Mouse (Mus musculus) myocyte (in vitro differentiated cells): ENCODE measurements at regions not wholly inside any gene's neighbourhood (a gene's known extent, or its start where the extent isn't known, plus 50 kb on each side); places are given as distances from the start of the nearest gene placed in this dataset.

Experiments used
- CEBPB ChIP-seq: IDR thresholded peaks from 2 replicates; pipeline ENCODE4 v1.6.1; 2011; ENCODE audit warnings: mild to moderate bottlenecking, moderate library complexity; ENCODE audit not compliant: poor library complexity, insufficient read depth, severe bottlenecking
- E2F4 ChIP-seq: IDR thresholded peaks from one replicate; pipeline ENCODE4 v1.6.1; 2011; ENCODE audit warnings: mild to moderate bottlenecking, control low read depth, moderate library complexity; ENCODE audit not compliant: insufficient read depth
- MAX ChIP-seq: IDR thresholded peaks from one replicate; pipeline ENCODE4 v1.6.1; 2011; ENCODE audit warnings: low read depth, mild to moderate bottlenecking, control low read depth
- MYOD1 ChIP-seq, 3 experiments: IDR thresholded peaks; one replicate each; pipeline ENCODE4 v1.6.1; 2011; ENCODE audit warnings: control low read depth in 2 of 3, low read depth in 2 of 3, mild to moderate bottlenecking in 2 of 3, moderate library complexity in 1 of 3; ENCODE audit not compliant: insufficient read length in 2 of 3, control insufficient read depth in 1 of 3
- MYOG ChIP-seq, 3 experiments: IDR thresholded peaks; one replicate each; pipeline ENCODE4 v1.6.1; 2011; ENCODE audit warnings: control low read depth in 2 of 3, low read depth in 2 of 3, mild to moderate bottlenecking in 2 of 3; ENCODE audit not compliant: insufficient read length in 2 of 3, control insufficient read depth in 1 of 3, insufficient read depth in 1 of 3
- POLR2A ChIP-seq: IDR thresholded peaks from one replicate; pipeline ENCODE4 v1.6.1; 2011; ENCODE audit warnings: low read depth, mild to moderate bottlenecking, control low read depth, moderate library complexity; ENCODE audit not compliant: insufficient read length
- POLR2AphosphoS2 ChIP-seq: IDR thresholded peaks from one replicate; pipeline ENCODE4 v1.6.1; 2011; ENCODE audit warnings: low read depth, control low read depth; ENCODE audit not compliant: insufficient read length
- REST ChIP-seq: IDR thresholded peaks from one replicate; pipeline ENCODE4 v1.6.1; 2011; ENCODE audit warnings: mild to moderate bottlenecking, control low read depth, moderate library complexity; ENCODE audit not compliant: insufficient read depth, insufficient read length
- TCF12 ChIP-seq: IDR thresholded peaks from one replicate; pipeline ENCODE4 v1.6.1; 2011; ENCODE audit warnings: mild to moderate bottlenecking, control low read depth; ENCODE audit not compliant: poor library complexity, insufficient read depth, severe bottlenecking
- USF1 ChIP-seq: IDR thresholded peaks from one replicate; pipeline ENCODE4 v1.6.1; 2011; ENCODE audit warnings: low read depth, mild to moderate bottlenecking, control low read depth, moderate library complexity

- TF ChIP-seq POLR2A (no peak), TCF12 (no peak), E2F4 (no peak), CEBPB (no peak), MAX (no peak), MYOD1 (IDR thresholded peaks at IDR 0.05; ENCODE audit: control insufficient read depth in 1 of 3, insufficient read length in 2 of 3, low read depth in 2 of 3) (no peak), POLR2AphosphoS2 (no peak), REST (no peak), MYOG (IDR thresholded peaks at IDR 0.05; ENCODE audit: control insufficient read depth in 1 of 3, insufficient read depth in 1 of 3, insufficient read length in 2 of 3, low read depth in 2 of 3) (no peak), USF1 (no peak)
These were observed 118.7 kb upstream of the L3mbtl4 start for GRCm38 (mm10) chr17:68154879-68155278.
